Mouse (Mus musculus): ENCODE measurements at regions not wholly inside any gene's neighbourhood (a gene's known extent, or its start where the extent isn't known, plus 50 kb on each side); places are given as distances from the start of the nearest gene placed in this dataset.

DNA sequence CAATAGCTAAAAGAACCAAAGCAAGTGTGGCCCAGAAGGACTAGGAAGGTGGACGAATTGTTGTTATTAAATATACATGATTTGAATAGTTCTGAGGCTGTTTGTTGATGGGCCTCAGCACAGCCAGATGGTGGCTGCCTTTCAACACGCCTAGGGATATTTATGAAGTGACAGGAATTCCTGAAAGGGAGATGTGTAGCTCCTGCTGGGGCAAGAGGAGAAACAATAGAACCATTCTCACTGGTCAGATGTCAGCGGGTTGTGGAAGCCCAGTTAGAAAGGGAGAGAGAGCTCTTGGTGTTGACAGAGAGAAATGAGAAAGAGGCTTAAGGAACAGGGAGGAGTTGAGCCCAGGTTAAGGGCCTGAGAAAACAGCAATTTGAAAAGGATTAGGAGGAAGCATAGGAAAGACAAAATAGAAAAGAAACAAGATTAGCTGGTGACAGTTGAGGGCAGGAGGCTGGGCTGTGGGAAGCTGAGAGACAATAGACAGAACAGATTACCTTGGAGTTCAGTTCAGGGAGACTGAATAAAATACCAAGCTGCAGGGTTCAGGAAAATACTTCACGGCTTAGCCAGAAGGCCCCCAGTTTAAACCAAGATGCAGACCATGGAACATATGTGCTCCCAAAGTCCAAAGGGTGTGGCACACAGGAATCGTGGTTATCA, 174.7 kb upstream of the Ptbp2 start:
- no peaks in the 10 kb centered on the region for H3K36me3 ChIP-seq (ENCODE audit: control insufficient read depth, insufficient read depth)
- no peak overlapping the region for H3ac ChIP-seq (ENCODE audit: control insufficient read depth, insufficient read length, low read depth)
- no peaks in the 10 kb centered on the region for H3K79me3 ChIP-seq (ENCODE audit: low read depth)
- TF ChIP-seq CEBPB (IDR thresholded peaks at IDR 0.05; ENCODE audit: low read depth): no peak
- no peak for TF ChIP-seq MYOG (IDR thresholded peaks at IDR 0.05; ENCODE audit: control insufficient read depth, extremely low read depth, insufficient read length)
- no peak for TF ChIP-seq USF1 (IDR thresholded peaks at IDR 0.05; ENCODE audit: low read depth)
- no peak for TF ChIP-seq MAX (IDR thresholded peaks at IDR 0.05)
- no peak for TF ChIP-seq FOSL1 (IDR thresholded peaks at IDR 0.05; ENCODE audit: insufficient read depth, low read length, poor library complexity, severe bottlenecking)
- no peak for TF ChIP-seq CTCF (IDR thresholded peaks at IDR 0.05; ENCODE audit: control insufficient read depth, insufficient read depth, insufficient read length)
- TF ChIP-seq MYOD1 (IDR thresholded peaks at IDR 0.05; ENCODE audit: control insufficient read depth, insufficient read length, low read depth): no peak
- H3K79me2 ChIP-seq (ENCODE audit: control insufficient read depth, insufficient read depth): no peaks in the 10 kb centered on the region
- no peaks in the 10 kb centered on the region for H3K27me3 ChIP-seq (ENCODE audit: control insufficient read depth, insufficient read depth, insufficient read length)
- H3K4me3 ChIP-seq (ENCODE audit: insufficient read depth, poor library complexity, severe bottlenecking): no peak overlapping the region

DNA sequence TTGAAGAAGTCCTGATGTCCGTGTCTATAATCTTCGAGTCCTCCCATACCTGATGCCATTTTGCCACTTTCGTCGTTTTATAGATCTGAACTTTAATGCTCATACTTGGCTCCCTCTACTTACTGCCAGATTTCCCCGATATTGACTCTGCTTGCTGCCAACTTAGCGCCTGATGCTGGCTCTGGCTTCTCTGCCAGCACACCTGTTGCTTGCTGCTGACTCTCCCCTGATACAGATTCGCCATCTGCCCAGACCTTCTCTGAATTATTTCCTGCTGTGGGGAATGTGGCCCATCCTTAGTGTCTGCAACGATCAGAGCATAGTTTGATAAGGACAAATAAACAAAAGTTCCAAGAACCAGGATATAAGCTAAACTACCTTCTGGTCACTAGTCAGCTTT, 173.3 kb upstream of the Ptbp2 start:
- Histone ChIP-seq H3K79me2 (ENCODE audit: control insufficient read depth, insufficient read depth) (no peaks in the 10 kb centered on the region), H3K27me3 (ENCODE audit: control insufficient read depth, insufficient read depth, insufficient read length) (no peaks in the 10 kb centered on the region), H3K4me3 (ENCODE audit: insufficient read depth, poor library complexity, severe bottlenecking) (no peak overlapping the region), H3K79me3 (ENCODE audit: low read depth) (no peaks in the 10 kb centered on the region), H3ac (ENCODE audit: control insufficient read depth, insufficient read length, low read depth) (no peak overlapping the region), H3K36me3 (ENCODE audit: control insufficient read depth, insufficient read depth) (no peaks in the 10 kb centered on the region)
- TF ChIP-seq USF1 (IDR thresholded peaks at IDR 0.05; ENCODE audit: low read depth) (no peak), FOSL1 (IDR thresholded peaks at IDR 0.05; ENCODE audit: insufficient read depth, low read length, poor library complexity, severe bottlenecking) (no peak), MYOD1 (IDR thresholded peaks at IDR 0.05; ENCODE audit: control insufficient read depth, insufficient read length, low read depth) (peak; percentile 35)

DNA sequence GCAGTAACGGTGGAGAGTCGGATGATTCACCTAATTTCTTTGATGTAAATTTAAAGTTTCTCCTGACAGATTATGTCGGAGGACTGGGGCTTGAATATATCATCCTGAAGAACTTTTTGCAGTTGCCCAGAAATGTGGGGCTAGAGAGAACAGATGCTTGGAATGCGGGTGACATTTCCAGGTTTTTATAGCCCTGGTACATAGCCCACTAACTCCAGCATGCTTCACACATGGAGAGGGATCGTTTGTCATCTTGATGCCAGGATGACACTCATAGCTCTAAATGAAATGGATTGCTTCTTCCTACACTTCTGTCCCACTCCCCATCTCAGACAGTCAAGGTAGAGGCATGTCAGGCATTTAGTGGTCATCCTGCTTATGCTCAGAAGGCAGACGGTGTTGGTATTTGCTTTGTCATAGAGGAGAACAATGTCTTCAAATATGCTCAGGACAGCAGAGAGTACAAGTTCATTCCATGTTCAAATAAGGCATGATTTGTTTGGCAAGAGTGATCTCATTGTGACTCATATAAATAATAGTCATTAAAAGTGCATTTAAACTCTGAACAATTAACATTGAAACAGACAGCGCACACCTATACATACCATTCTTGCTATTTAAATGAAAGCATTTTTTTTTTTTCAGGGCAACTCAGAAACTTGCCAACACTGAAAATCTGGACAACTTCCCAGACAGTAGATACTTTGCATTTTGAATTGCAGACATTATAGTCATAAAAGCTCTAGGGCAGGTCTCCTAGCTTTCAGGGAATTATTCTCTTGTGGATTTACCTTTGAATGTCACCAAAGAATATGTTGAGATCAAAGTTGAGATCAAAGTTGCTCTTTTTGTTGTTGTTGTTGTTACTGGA, 171.7 kb upstream of the Ptbp2 start:
- Histone ChIP-seq H3K4me3 (ENCODE audit: insufficient read depth, poor library complexity, severe bottlenecking) (no peak overlapping the region), H3ac (ENCODE audit: control insufficient read depth, insufficient read length, low read depth) (no peak overlapping the region), H3K79me3 (ENCODE audit: low read depth) (no peaks in the 10 kb centered on the region), H3K36me3 (ENCODE audit: control insufficient read depth, insufficient read depth) (no peaks in the 10 kb centered on the region), H3K27me3 (ENCODE audit: control insufficient read depth, insufficient read depth, insufficient read length) (no peaks in the 10 kb centered on the region), H3K79me2 (ENCODE audit: control insufficient read depth, insufficient read depth) (no peaks in the 10 kb centered on the region)
- TF ChIP-seq MYOG (IDR thresholded peaks at IDR 0.05; ENCODE audit: control insufficient read depth, extremely low read depth, insufficient read length) (no peak), MAX (IDR thresholded peaks at IDR 0.05) (peak; percentile 86), CEBPB (IDR thresholded peaks at IDR 0.05; ENCODE audit: low read depth) (peak; percentile 46)

- no peaks in the 10 kb centered on the region for H3K27me3 ChIP-seq (ENCODE audit: control insufficient read depth, insufficient read depth, insufficient read length)
- no peaks in the 10 kb centered on the region for H3K79me2 ChIP-seq (ENCODE audit: control insufficient read depth, insufficient read depth)
- no peaks in the 10 kb centered on the region for H3K36me3 ChIP-seq (ENCODE audit: control insufficient read depth, insufficient read depth)
- no peaks in the 10 kb centered on the region for H3K79me3 ChIP-seq (ENCODE audit: low read depth)
- no peak overlapping the region for H3K4me3 ChIP-seq (ENCODE audit: insufficient read depth, poor library complexity, severe bottlenecking)
- TF ChIP-seq CEBPB (IDR thresholded peaks at IDR 0.05; ENCODE audit: low read depth) (no peak), USF1 (IDR thresholded peaks at IDR 0.05; ENCODE audit: low read depth) (no peak), MAX (IDR thresholded peaks at IDR 0.05) (no peak), MYOD1 (IDR thresholded peaks at IDR 0.05; ENCODE audit: control insufficient read depth, insufficient read length, low read depth) (no peak), FOSL1 (IDR thresholded peaks at IDR 0.05; ENCODE audit: insufficient read depth, low read length, poor library complexity, severe bottlenecking) (no peak), MYOG (IDR thresholded peaks at IDR 0.05; ENCODE audit: control insufficient read depth, extremely low read depth, insufficient read length) (no peak), CTCF (IDR thresholded peaks at IDR 0.05; ENCODE audit: control insufficient read depth, insufficient read depth, insufficient read length) (no peak)
- no peak overlapping the region for H3ac ChIP-seq (ENCODE audit: control insufficient read depth, insufficient read length, low read depth)
Measured at GRCm38 (mm10) chr3:119950721-119951120, 166.5 kb upstream of the Ptbp2 start.

DNA sequence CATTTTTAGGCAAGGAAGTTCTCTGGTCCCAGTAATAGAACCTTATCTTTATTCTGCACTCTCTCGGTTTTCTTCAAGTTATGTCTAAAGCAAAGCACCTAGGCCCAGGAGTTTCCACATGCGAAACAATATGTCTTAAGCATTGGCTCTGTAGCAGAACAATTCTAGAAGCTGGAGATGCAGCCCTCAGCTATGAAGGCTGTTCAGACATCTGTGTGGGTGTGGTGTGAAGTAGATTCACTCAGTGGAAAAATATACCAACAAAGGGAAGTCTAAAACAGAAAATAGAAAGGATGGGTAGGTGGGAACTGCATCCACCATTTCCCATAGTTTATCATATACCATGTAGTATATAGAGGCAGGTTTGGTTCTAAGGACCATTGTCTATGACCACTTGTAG, 165.8 kb upstream of the Ptbp2 start:
- H3K27me3 ChIP-seq (ENCODE audit: control insufficient read depth, insufficient read depth, insufficient read length): no peaks in the 10 kb centered on the region
- TF ChIP-seq CEBPB (IDR thresholded peaks at IDR 0.05; ENCODE audit: low read depth) (no peak), USF1 (IDR thresholded peaks at IDR 0.05; ENCODE audit: low read depth) (no peak), MYOG (IDR thresholded peaks at IDR 0.05; ENCODE audit: control insufficient read depth, extremely low read depth, insufficient read length) (no peak)
- H3K79me2 ChIP-seq (ENCODE audit: control insufficient read depth, insufficient read depth): no peaks in the 10 kb centered on the region
- H3K79me3 ChIP-seq (ENCODE audit: low read depth): no peaks in the 10 kb centered on the region
- no peak overlapping the region for H3ac ChIP-seq (ENCODE audit: control insufficient read depth, insufficient read length, low read depth)
- H3K4me3 ChIP-seq (ENCODE audit: insufficient read depth, poor library complexity, severe bottlenecking): no peak overlapping the region
- H3K36me3 ChIP-seq (ENCODE audit: control insufficient read depth, insufficient read depth): no peaks in the 10 kb centered on the region

GRCm38 (mm10) chr3:119949620-119950019, 165.4 kb upstream of the Ptbp2 start:
- Histone ChIP-seq H3K36me3 (ENCODE audit: control insufficient read depth, insufficient read depth) (no peaks in the 10 kb centered on the region), H3K27me3 (ENCODE audit: control insufficient read depth, insufficient read depth, insufficient read length) (no peaks in the 10 kb centered on the region), H3ac (ENCODE audit: control insufficient read depth, insufficient read length, low read depth) (no peak overlapping the region), H3K79me2 (ENCODE audit: control insufficient read depth, insufficient read depth) (no peaks in the 10 kb centered on the region), H3K79me3 (ENCODE audit: low read depth) (no peaks in the 10 kb centered on the region), H3K4me3 (ENCODE audit: insufficient read depth, poor library complexity, severe bottlenecking) (no peak overlapping the region)
- TF ChIP-seq MYOD1 (IDR thresholded peaks at IDR 0.05; ENCODE audit: control insufficient read depth, insufficient read length, low read depth): no peak
- TF ChIP-seq FOSL1 (IDR thresholded peaks at IDR 0.05; ENCODE audit: insufficient read depth, low read length, poor library complexity, severe bottlenecking): no peak
- TF ChIP-seq CEBPB (IDR thresholded peaks at IDR 0.05; ENCODE audit: low read depth): no peak
- no peak for TF ChIP-seq USF1 (IDR thresholded peaks at IDR 0.05; ENCODE audit: low read depth)
- no peak for TF ChIP-seq MYOG (IDR thresholded peaks at IDR 0.05; ENCODE audit: control insufficient read depth, extremely low read depth, insufficient read length)
- no peak for TF ChIP-seq MAX (IDR thresholded peaks at IDR 0.05)
- TF ChIP-seq CTCF (IDR thresholded peaks at IDR 0.05; ENCODE audit: control insufficient read depth, insufficient read depth, insufficient read length): no peak

Measured in C2C12 (cell line).